Mouse (Mus musculus) lung, postnatal 0 days (tissue): Measurements from ENCODE around the gene Rasa2. TPM values are rescaled to one million over a fixed set of nuclear protein-coding genes. Genes with fewer than 3 reads are reported as not detected.
"Not testable (repeated sequence)": the region's sequence is repeated elsewhere in the genome, so short reads cannot be mapped to it uniquely, and the experiment has no call there.

ENCODE experiments used
- ATAC-seq: fragments of 200-750 bp; cut with Nextera tagmentation; 2 replicates; pipeline ENCODE4 v1.8.0; 2017; ENCODE audit warnings: moderate library complexity
- DNase-seq: peaks from one replicate; pipeline ENCODE4 v3.0.0-alpha.2; 2016; ENCODE audit warnings: low spot score
- H3K27ac ChIP-seq: fragments of 300-500 bp; sonication (generic); 2 replicates; pipeline ENCODE4 v1.5.1; 2014; ENCODE audit warnings: antibody characterized with exemption, mild to moderate bottlenecking, low read length, mixed read lengths
- H3K27me3 ChIP-seq: fragments of 300-500 bp; sonication (generic); replicated peaks from 2 replicates; pipeline ENCODE4 v1.6.1; 2014; ENCODE audit warnings: low read length, mixed read lengths; ENCODE audit not compliant: insufficient read depth
- H3K36me3 ChIP-seq: fragments of 300-500 bp; sonication (generic); 2 replicates; pipeline ENCODE4 v1.6.1; 2014; ENCODE audit warnings: low read length, mixed read lengths; ENCODE audit not compliant: insufficient read depth
- H3K4me1 ChIP-seq: fragments of 300-500 bp; sonication (generic); 2 replicates; pipeline ENCODE4 v1.6.1; 2014; ENCODE audit warnings: antibody characterized with exemption, low read depth, low read length, mixed read lengths; ENCODE audit not compliant: insufficient read depth
- H3K4me2 ChIP-seq: fragments of 300-500 bp; sonication (generic); replicated peaks from 2 replicates; pipeline ENCODE4 v1.6.1; 2014; ENCODE audit warnings: low read depth, mild to moderate bottlenecking, low read length, moderate library complexity, mixed read lengths
- H3K4me3 ChIP-seq: fragments of 300-500 bp; sonication (generic); 2 replicates; pipeline ENCODE4 v1.5.1; 2014; ENCODE audit warnings: low read depth, low read length
- H3K9ac ChIP-seq: fragments of 300-500 bp; sonication (generic); replicated peaks from 2 replicates; pipeline ENCODE4 v1.6.1; 2014; ENCODE audit warnings: low read depth, mild to moderate bottlenecking
- H3K9me3 ChIP-seq: fragments of 300-500 bp; sonication (generic); 2 replicates; pipeline ENCODE4 v1.6.1; 2016; ENCODE audit warnings: low read length, mixed read lengths
- CTCF ChIP-seq: IDR thresholded peaks from 2 replicates; pipeline ENCODE4 v1.5.1; 2016; ENCODE audit warnings: antibody characterized with exemption, mild to moderate bottlenecking
- EP300 ChIP-seq: IDR thresholded peaks from 2 replicates; pipeline ENCODE4 v1.6.1; 2016; ENCODE audit warnings: antibody characterized with exemption, mild to moderate bottlenecking, control low read depth
- WGBS: fragments of 180-500 bp; shearing (Covaris S2); extraction: QIAGEN DNeasy Blood & Tissue Kit; methylation state at CpG from one replicate; pipeline ENCODE4 v1.1.7; 2014; 5-methylcytosine and 5-hydroxymethylcytosine counted together
- polyA plus RNA-seq: library from polyadenylated mRNA; unstranded; fragments of >200 nt; fragmentation: Nextera tagmentation; extraction: Ambion mirVana; gene quantifications from 2 replicates; pipeline ENCODE4 v1.2.1, GENCODE M21; 2015

Rasa2 gene
- 12.3 and 15.6 TPM in 2 replicates for polyA plus RNA-seq

GRCm38 (mm10) chr9:96631389-96632072, at the start of gene Rasa2:
TSS of gene Rasa2 (minus strand) at chr9:96631617.
- TF ChIP-seq CTCF (no peak), EP300 (no peak)
- H3K4me2 ChIP-seq: peak within 1 kb of the TSS; percentile 87
- no peaks in the 10 kb centered on the region for H3K4me1 ChIP-seq
- H3K27me3 ChIP-seq: no peaks in the 10 kb centered on the region
- no peaks in the 10 kb centered on the region for H3K36me3 ChIP-seq
- no peaks in the 10 kb centered on the region for H3K9me3 ChIP-seq
- DNase-seq (peak; percentile 96), ATAC-seq (peak; percentile 99)
- H3K4me3 ChIP-seq: peak within 1 kb of the TSS; percentile 98
- peak within 1 kb of the TSS; percentile 96 for H3K27ac ChIP-seq
- WGBS: 1% methylated on average over 45 of the region's 52 CpGs
- H3K9ac ChIP-seq: peak within 1 kb of the TSS; percentile 92

GRCm38 (mm10) chr9:96678611-96679010, 47.2 kb upstream of the Rasa2 start:
- Histone ChIP-seq H3K27ac (no peak overlapping the region), H3K36me3 (no peaks in the 10 kb centered on the region), H3K4me2 (no peak overlapping the region), H3K27me3 (no peaks in the 10 kb centered on the region), H3K9me3 (no peaks in the 10 kb centered on the region), H3K4me1 (no peaks in the 10 kb centered on the region), H3K4me3 (no peak overlapping the region), H3K9ac (no peak overlapping the region)
- no peak for DNase-seq
- ATAC-seq: no peak
- TF ChIP-seq EP300 (no peak), CTCF (no peak)
- 79% methylated on average over 5 of the region's 5 CpGs for whole genome bisulfite sequencing

GRCm38 (mm10) chr9:96677711-96678110, 46.3 kb upstream of the Rasa2 start:
- ATAC-seq, H3K4me3 ChIP-seq, H3K4me1 ChIP-seq, H3K9ac ChIP-seq, H3K9me3 ChIP-seq, DNase-seq, H3K4me2 ChIP-seq, H3K27me3 ChIP-seq, H3K27ac ChIP-seq, H3K36me3 ChIP-seq: not testable (repeated sequence)
- 89% methylated on average over 5 of the region's 5 CpGs for WGBS

GRCm38 (mm10) chr9:96676671-96677070, 45.3 kb upstream of the Rasa2 start:
- no peaks in the 10 kb centered on the region for H3K36me3 ChIP-seq
- H3K9me3 ChIP-seq: no peaks in the 10 kb centered on the region
- no peak for DNase-seq
- H3K4me2 ChIP-seq: no peak overlapping the region
- TF ChIP-seq EP300: no peak
- no peak for TF ChIP-seq CTCF
- 80% methylated on average over 10 of the region's 10 CpGs for WGBS
- ATAC-seq: no peak
- no peaks in the 10 kb centered on the region for H3K27me3 ChIP-seq
- no peak overlapping the region for H3K4me3 ChIP-seq
- no peaks in the 10 kb centered on the region for H3K4me1 ChIP-seq
- no peak overlapping the region for H3K9ac ChIP-seq
- H3K27ac ChIP-seq: no peak overlapping the region

GRCm38 (mm10) chr9:96675763-96676640, 44.6 kb upstream of the Rasa2 start:
- Histone ChIP-seq H3K9ac (no peak overlapping the region), H3K27me3 (no peaks in the 10 kb centered on the region), H3K27ac (no peak overlapping the region), H3K4me3 (no peak overlapping the region), H3K9me3 (no peaks in the 10 kb centered on the region), H3K36me3 (no peaks in the 10 kb centered on the region), H3K4me2 (no peak overlapping the region), H3K4me1 (no peaks in the 10 kb centered on the region)
- 84% methylated on average over 8 of the region's 8 CpGs for WGBS
- TF ChIP-seq CTCF (no peak), EP300 (no peak)
- ATAC-seq (no peak), DNase-seq (no peak)

GRCm38 (mm10) chr9:96675071-96675762, 43.8 kb upstream of the Rasa2 start:
- DNase-seq: peak; percentile 87
- no peak overlapping the region for H3K27ac ChIP-seq
- no peaks in the 10 kb centered on the region for H3K4me1 ChIP-seq
- H3K36me3 ChIP-seq: no peaks in the 10 kb centered on the region
- H3K4me2 ChIP-seq: no peak overlapping the region
- H3K9me3 ChIP-seq: no peaks in the 10 kb centered on the region
- WGBS: 36% methylated on average over 5 of the region's 5 CpGs
- ATAC-seq: peak; percentile 83
- no peak overlapping the region for H3K4me3 ChIP-seq
- H3K9ac ChIP-seq: no peak overlapping the region
- no peaks in the 10 kb centered on the region for H3K27me3 ChIP-seq
- no peak for TF ChIP-seq EP300
- peak; percentile 96 for TF ChIP-seq CTCF
